Mouse (Mus musculus) kidney, adult 8-10 months (tissue): ENCODE measurements around the gene Krtap5-1.
"Not testable (repeated sequence)": the region's sequence is repeated elsewhere in the genome, so short reads cannot be mapped to it uniquely, and the experiment has no call there.

ENCODE experiments used
- DNase-seq, 2 experiments: peaks; one replicate each; pipeline ENCODE4 v3.0.0; 2022

The Krtap5-1 gene

DNA sequence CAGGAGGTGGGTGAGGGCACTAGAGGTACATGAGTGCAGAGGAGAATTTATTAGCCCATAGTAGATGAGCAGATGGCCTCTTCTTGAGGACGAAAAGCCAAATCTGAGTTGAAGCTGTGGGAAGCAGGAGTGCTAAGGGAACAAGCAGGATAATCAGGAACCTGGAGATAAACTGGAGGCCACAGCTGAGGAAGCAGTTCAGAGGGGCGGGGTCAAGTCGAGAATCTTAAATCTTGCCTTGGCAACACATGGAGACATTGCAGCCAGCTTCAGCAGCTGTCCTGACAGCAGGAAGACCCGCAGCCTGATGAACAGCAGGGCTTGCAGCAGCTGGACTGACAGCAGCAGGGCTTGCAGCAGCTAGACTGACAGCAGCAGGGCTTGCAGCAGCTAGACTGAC, 810 bp downstream of the Krtap5-1 start:
- not testable (repeated sequence) for DNase-seq

DNA sequence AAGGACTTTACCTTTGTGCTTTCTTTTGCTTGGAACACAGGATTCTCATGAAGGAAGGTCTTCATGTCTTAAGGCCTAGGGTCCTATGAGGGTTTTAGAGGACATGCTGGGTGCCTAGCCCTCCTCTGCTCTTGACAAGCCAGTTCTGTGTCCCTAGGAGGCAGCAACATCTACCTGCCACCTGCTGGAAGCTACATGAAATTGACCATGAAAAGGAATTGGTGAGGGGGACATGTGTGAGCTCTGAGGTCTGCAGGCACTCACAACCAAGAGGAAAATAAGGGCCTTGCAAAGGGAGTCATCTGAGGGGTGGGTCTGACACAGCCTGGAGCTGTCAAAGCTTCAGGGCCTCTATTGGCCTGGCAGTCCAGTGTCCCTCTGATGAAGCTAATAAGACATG, 1.5 kb downstream of the Krtap5-1 start:
- DNase-seq: no peak

DNA sequence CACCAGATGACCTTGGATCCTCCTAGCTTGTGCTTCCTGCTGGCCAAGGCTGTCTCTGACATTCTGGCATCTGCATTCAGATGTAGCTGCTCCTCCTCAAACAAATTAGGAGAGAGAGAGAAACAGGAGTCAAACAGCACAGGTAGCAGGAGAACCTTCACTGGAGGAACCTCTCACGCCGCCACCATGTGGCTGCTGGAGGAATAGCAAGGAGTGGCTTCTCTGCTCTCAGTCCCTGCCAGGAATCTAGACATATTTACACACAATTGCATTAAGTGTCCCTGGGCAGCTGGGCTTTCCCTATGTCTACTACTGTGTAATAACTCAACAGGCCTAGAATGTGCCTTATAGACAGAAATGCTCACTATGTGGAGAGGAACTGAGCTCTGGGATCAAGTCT, 3.1 kb downstream of the Krtap5-1 start:
- peak in 1 of 2 experiments; percentile 23 for DNase-seq

DNA sequence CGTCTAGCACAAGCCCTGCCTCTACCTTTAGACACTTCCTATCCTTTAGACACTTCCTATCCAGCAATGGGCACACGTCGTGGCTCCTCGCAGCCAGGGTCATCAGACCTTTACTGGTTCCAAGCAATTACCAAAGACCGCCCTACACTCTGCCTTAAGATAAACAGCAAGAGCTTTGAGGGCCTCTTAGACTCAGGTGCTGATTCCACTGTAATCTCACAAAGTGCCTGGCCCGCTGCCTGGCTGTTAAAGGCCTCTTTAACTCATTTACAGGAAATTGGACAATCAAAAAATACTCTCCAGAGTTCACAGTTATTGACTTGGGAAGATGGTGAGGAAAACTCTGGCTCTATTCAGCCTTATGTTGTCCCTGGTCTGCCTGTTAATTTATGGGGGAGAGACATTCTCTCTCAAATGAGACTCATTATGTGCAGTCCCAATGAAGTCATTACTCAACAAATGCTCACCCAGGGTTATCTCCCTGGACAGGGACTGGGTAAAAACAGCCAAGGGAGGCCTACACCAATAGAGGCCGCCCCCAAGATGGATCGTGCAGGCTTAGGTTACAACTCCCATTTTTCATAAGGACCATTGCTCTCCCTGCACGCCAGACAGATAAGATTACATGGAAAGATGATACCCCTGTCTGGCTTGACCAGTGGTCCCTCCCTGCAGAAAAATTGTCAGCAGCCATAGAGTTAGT, 10.9 kb downstream of the Krtap5-1 start:
- not testable (repeated sequence) for DNase-seq

DNA sequence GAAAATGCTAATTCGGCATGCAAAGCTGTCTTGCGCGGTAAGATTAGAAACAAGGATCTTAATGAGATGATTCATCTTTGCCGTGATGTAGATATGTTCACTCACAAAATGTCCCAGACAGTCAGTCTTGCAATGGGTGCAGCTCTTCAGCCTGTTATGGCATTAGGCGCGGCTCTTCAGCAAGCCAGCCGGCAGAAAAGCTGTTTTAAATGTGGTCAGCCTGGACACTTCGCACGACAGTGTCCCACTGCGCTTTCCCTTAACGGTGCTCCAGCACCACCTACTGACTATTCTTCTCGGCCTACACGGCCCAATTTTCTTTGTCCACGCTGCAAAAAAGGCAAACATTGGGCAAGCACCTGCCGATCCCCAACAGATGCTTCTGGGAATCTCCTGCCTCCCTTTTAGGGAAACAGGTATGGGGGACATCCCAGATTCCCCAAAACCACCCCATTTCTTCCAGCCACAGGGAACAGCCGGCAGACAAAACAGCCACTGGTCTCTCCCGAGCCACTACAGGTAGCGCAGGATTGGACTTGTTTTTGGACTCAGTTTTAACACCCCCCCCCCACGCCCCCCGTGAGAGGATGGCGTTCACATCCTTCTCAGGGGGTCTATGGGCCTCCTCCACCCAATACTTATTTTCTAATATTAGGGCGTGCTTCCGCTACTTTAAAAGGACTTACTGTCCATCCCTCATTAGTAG, 11.6 kb downstream of the Krtap5-1 start:
- DNase-seq: peak; percentile 21 to 29

DNA sequence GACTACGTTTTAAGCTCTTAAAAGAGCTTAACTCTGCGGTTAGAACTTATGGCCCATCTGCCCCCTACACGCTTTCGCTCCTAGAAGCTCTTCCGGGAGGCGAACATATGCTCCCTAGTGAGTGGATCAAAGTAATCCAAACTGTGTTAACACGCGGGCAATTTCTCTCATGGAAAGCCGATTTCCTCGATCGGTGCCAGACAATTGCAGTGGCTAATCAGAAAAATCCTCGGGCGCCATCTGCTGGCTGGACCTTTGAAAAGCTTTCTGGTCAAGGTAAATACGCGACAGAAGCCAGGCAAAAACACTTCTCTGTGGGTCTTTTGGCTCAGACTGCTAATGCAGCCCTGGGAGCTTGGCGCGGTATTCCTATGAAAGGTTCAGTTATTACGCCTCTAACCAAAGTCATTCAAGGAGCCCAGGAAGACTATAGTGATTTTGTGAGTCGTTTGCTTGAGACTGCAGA, 12.3 kb downstream of the Krtap5-1 start:
- DNase-seq: peak; percentile 87 to 95

DNA sequence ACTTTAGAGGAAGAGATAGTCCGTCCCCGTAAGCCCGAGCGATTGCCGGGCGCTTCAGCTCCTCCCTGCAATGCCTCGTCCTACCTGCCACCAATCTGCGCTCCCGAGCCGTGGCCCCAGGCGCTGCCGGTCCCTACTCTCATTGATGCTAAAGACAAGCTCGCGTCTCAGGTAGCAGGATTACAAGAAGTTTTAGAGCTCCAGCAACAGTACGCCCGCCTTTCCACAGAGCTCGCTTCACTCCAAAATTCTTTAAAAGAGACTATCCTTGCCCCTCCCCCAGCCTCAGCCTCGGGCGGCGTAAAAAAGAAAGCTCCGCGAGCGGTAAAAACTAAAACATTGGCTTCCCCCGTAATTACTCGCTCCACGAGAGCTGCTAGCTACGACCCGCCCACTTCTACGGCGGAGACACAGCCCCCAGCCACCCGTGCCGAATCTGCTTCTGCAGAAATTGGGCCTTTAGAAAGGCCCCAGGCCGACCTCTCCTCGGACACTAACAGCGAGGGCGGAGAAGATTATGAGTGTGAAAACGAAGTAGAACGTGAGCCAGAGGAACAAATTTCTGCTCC, 12.8 kb downstream of the Krtap5-1 start:
- DNase-seq: peak; percentile 41 to 47

DNA sequence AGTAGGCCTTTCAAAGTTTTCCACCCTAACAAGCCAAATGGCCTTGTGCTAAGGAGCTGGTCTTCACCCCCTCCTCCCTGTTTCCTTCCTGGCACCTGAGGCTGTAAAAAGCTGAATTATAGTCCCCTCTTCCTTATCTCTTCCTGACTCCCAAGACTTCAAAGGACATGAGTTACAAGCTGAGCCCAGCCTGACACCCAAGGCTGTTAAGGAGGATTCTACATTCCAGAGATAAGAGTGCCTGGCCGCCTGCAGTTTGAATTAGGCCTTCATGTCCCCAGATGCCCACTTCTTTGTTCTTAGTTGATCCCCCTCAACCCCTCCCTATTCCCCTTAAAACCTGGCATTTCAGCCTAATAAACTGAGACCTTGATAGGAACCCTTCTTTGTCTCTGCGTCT, 14.1 kb downstream of the Krtap5-1 start:
- DNase-seq: peak; percentile 5 to 12

DNA sequence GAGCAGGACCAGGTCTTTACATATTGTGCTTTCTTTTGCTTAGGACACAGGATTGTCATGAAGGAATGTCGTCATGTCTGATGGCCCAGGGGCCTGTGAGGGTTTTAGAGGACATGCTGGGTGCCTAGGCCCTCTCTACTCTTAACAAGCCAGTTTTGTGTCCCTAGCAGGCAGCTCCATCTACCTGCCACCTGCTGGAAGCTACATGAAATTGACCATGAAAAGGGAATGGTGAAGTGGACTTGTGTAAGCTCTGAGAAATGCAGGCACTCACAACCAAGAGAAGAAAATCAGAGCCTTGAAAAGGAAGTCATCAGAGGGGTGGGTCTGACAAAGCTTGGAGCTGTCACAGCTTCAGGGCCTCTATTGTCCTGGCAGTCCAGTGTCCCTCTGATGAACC, 17.6 kb downstream of the Krtap5-1 start:
- DNase-seq: not testable (repeated sequence)

DNA sequence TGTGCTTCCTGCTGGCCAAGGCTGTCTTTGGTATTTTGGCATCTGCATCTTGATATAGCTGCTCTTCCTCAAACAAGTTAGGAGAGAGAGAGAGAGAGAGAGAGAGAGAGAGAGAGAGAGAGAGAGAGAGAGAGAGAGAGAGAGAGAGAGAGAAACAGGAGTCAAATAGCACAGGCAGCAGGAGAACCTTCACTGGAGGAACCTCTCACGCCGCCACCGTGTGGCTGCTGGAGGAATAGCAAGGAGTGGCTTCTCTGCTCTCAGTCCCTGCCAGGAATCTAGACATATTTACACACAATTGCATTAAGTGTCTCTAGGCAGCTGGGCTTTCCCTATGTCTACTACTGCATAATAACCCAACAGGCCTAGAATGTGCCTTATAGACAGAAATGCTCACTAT, 18.7 kb downstream of the Krtap5-1 start:
- DNase-seq: peak; percentile 28 to 60

DNA sequence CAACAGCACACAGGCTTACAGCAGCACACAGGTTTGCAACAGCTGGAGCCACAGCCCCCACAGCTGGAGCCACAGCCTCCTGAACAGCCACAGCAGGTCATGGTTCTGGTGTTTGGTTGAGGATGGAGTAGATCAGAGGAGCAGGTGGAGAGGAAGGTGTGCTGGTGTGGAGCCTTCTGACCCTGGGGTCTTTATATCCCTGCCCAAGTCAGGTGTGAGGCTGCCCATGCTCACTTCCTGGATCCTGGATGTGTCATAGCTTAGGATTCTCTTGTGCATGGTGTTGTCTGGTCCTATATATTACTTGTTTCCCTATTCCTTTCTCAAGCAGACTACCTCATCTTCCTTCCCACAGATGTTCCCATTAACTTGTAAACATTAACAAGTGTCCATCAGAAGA, 22.7 kb downstream of the Krtap5-1 start, which contains the start of gene Gm4559:
TSS of gene Gm4559 (minus strand) at position 101 of the 400 bp plus-strand sequence.
- not testable (repeated sequence) for DNase-seq

DNA sequence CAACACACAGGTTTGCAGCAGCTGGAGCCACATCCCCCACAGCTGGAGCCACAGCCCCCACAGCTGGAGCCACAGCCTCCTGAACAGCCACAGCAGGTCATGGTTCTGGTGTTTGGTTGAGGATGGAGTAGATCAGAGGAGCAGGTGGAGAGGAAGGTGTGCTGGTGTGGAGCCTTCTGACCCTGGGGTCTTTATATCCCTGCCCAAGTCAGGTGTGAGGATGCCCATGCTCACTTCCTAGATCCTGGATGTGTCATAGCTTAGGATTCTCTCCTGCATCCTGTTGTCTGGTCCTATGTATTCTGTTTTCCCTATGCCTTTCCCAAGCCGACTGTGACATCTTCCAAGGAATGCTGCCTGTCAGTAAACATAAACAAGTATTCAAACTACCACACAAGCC, 38.7 kb downstream of the Krtap5-1 start, which contains the start of gene Gm2431:
TSS of gene Gm2431 (minus strand) at position 101 of the 400 bp plus-strand sequence.
- not testable (repeated sequence) for DNase-seq

DNA sequence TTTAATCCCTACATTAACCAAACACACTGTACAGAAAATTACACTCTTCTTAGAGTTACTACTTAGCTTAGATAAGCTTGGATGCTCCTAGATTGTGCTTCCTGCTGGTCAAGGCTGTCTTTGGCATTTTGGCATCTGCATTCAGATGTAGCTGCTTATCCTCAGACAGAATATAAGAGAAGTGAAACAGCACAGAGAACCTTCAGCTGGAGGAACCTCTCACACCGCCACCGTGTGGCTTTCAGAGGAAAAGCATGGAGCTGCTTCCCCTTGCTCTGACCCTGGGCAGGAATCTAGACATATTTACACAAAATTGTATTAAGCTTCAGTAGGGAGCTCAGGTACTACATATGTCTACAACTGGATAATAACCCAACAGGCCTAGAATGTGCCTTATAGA, 41.4 kb downstream of the Krtap5-1 start:
- peak in 1 of 2 experiments; percentile 25 for DNase-seq

DNA sequence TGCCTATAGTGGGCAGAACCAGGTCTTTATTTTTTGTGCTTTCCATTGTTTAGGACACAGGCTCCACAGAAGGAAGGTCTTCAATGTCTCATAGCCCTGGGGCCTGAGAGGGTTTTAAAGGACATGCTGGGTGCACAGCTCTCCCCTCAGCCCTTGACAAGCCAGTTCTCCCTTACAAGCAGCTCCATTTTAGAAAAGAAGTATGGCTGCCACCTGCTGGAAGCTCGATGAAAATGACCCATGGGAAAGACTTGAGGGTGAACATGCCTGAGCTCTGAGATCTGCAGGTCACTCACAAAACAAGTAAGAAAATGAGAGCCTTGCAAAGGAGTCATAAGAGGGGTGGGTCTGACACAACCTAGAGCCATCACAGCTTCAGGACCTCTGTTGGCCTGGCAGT, 47.1 kb downstream of the Krtap5-1 start:
- peak; percentile 9 to 21 for DNase-seq
